Mouse (Mus musculus): ENCODE measurements around the gene Gdap2. TPM values are rescaled to one million over a fixed set of nuclear protein-coding genes. Genes with fewer than 3 reads are reported as not detected.

Gene Gdap2
- polyA plus RNA-seq, 1 experiment from 2014 or later = 19.5 TPM

- ATAC-seq (ENCODE audit: insufficient number of reproducible peaks, insufficient read depth, low FRiP score, low read depth) = no peak
- 82% methylated on average over 5 of the region's 5 CpGs for WGBS
These were observed 53.3 kb downstream of the Gdap2 start for GRCm38 (mm10) chr3:100215469-100215868.

GRCm38 (mm10) chr3:100225326-100225959, 63.3 kb downstream of the Gdap2 start:
- no peak for ATAC-seq (ENCODE audit: insufficient number of reproducible peaks, insufficient read depth, low FRiP score, low read depth)
- Histone ChIP-seq H3K9me3 (ENCODE audit: control insufficient read depth, low read length) (no peaks in the 10 kb centered on the region), H3K27me3 (ENCODE audit: control insufficient read depth, insufficient read depth, low read length) (no peaks in the 10 kb centered on the region), H3K9ac (ENCODE audit: low read length) (no peak overlapping the region), H3K4me3 (ENCODE audit: control insufficient read depth in 1 of 2, insufficient read depth in 1 of 2, low read depth in 1 of 2, low read length in 2 of 2) (no peak overlapping the region), H3K36me3 (ENCODE audit: control insufficient read depth, insufficient read depth, low read length) (no peaks in the 10 kb centered on the region), H3K4me2 (ENCODE audit: low read length) (no peak overlapping the region), H3K4me1 (ENCODE audit: control insufficient read depth in 2 of 2, insufficient read depth in 2 of 2, low read length in 2 of 2) (0 out of 4 replicates have a peak, but pooled peaks cover 0 to 5% of the 10 kb centered on the region in 2 experiments), H3K27ac (replicated peaks in 1 of 2; ENCODE audit: control insufficient read depth in 1 of 2, insufficient read depth in 1 of 2, low read depth in 2 of 2, low read length in 2 of 2) (no peak overlapping the region)
- 78% methylated on average over 12 of the region's 12 CpGs for WGBS

More at GRCm38 (mm10) chr3:100215469-100215868, 53.3 kb downstream of the Gdap2 start:
- no peak overlapping the region for H3K4me2 ChIP-seq (ENCODE audit: low read length)
- H3K4me3 ChIP-seq (ENCODE audit: control insufficient read depth in 1 of 2, insufficient read depth in 1 of 2, low read depth in 1 of 2, low read length in 2 of 2) = no peak overlapping the region
- H3K9me3 ChIP-seq (ENCODE audit: control insufficient read depth, low read length) = no peaks in the 10 kb centered on the region
- H3K27ac ChIP-seq (replicated peaks in 1 of 2; ENCODE audit: control insufficient read depth in 1 of 2, insufficient read depth in 1 of 2, low read depth in 2 of 2, low read length in 2 of 2) = no peak overlapping the region
- H3K27me3 ChIP-seq (ENCODE audit: control insufficient read depth, insufficient read depth, low read length) = no peaks in the 10 kb centered on the region
- H3K4me1 ChIP-seq (ENCODE audit: control insufficient read depth in 2 of 2, insufficient read depth in 2 of 2, low read length in 2 of 2) = no peaks in the 10 kb centered on the region
- no peak overlapping the region for H3K9ac ChIP-seq (ENCODE audit: low read length)
- no peaks in the 10 kb centered on the region for H3K36me3 ChIP-seq (ENCODE audit: control insufficient read depth, insufficient read depth, low read length)

- Histone ChIP-seq H3K27ac (replicated peaks in 1 of 2; ENCODE audit: control insufficient read depth in 1 of 2, insufficient read depth in 1 of 2, low read depth in 2 of 2, low read length in 2 of 2) (no peak overlapping the region), H3K27me3 (ENCODE audit: control insufficient read depth, insufficient read depth, low read length) (no peaks in the 10 kb centered on the region), H3K9ac (ENCODE audit: low read length) (no peak overlapping the region), H3K9me3 (ENCODE audit: control insufficient read depth, low read length) (no peaks in the 10 kb centered on the region), H3K36me3 (ENCODE audit: control insufficient read depth, insufficient read depth, low read length) (no peaks in the 10 kb centered on the region), H3K4me3 (ENCODE audit: control insufficient read depth in 1 of 2, insufficient read depth in 1 of 2, low read depth in 1 of 2, low read length in 2 of 2) (no peak overlapping the region), H3K4me1 (ENCODE audit: control insufficient read depth in 2 of 2, insufficient read depth in 2 of 2, low read length in 2 of 2) (0 out of 4 replicates have a peak, but pooled peaks cover 0 to 5% of the 10 kb centered on the region in 2 experiments), H3K4me2 (ENCODE audit: low read length) (no peak overlapping the region)
- no peak for ATAC-seq (ENCODE audit: insufficient number of reproducible peaks, insufficient read depth, low FRiP score, low read depth)
- WGBS = 28% methylated on average over 1 of the region's 1 CpGs
These were observed 65.3 kb downstream of the Gdap2 start for GRCm38 (mm10) chr3:100227509-100227908.

- H3K9ac ChIP-seq (ENCODE audit: low read length) = no peak overlapping the region
- H3K27ac ChIP-seq (replicated peaks in 1 of 2; ENCODE audit: control insufficient read depth in 1 of 2, insufficient read depth in 1 of 2, low read depth in 2 of 2, low read length in 2 of 2) = no peak overlapping the region
- no peak overlapping the region for H3K4me3 ChIP-seq (ENCODE audit: control insufficient read depth in 1 of 2, insufficient read depth in 1 of 2, low read depth in 1 of 2, low read length in 2 of 2)
- no peaks in the 10 kb centered on the region for H3K27me3 ChIP-seq (ENCODE audit: control insufficient read depth, insufficient read depth, low read length)
- no peak overlapping the region for H3K4me2 ChIP-seq (ENCODE audit: low read length)
- ATAC-seq (ENCODE audit: insufficient number of reproducible peaks, insufficient read depth, low FRiP score, low read depth) = no peak
- WGBS = 78% methylated on average over 3 of the region's 3 CpGs
- H3K4me1 ChIP-seq (ENCODE audit: control insufficient read depth in 2 of 2, insufficient read depth in 2 of 2, low read length in 2 of 2) = 0 out of 4 replicates have a peak, but pooled peaks cover 0 to 5% of the 10 kb centered on the region in 2 experiments
- H3K9me3 ChIP-seq (ENCODE audit: control insufficient read depth, low read length) = no peaks in the 10 kb centered on the region
- H3K36me3 ChIP-seq (ENCODE audit: control insufficient read depth, insufficient read depth, low read length) = no peaks in the 10 kb centered on the region
These were observed 66.8 kb downstream of the Gdap2 start for GRCm38 (mm10) chr3:100228981-100229380.

- ATAC-seq (ENCODE audit: insufficient number of reproducible peaks, insufficient read depth, low FRiP score, low read depth) = no peak
- no peak overlapping the region for H3K9ac ChIP-seq (ENCODE audit: low read length)
These were observed 74.7 kb downstream of the Gdap2 start for GRCm38 (mm10) chr3:100236725-100237436.

DNA sequence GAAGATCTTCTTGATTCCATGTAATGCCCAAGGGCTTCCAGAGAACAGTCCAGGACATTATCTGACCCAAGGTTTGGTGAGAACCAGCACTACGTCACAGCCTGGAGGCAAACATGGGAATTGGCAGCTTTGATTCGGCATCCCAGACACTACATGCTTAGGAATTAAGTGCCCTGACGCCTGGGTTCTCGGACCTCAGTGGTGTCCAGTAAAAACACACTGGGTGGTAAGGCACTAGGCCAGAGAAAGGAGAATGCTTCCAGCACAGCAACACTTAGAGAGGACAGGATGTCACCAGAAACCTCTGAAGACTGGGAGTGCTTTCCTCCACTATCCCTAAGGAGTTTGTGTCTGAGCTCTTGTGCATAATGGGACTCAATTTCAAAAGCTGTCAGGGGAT, 80.0 kb downstream of the Gdap2 start:
- 75% methylated on average over 4 of the region's 4 CpGs for WGBS

More at GRCm38 (mm10) chr3:100236725-100237436, 74.7 kb downstream of the Gdap2 start:
- H3K36me3 ChIP-seq (ENCODE audit: control insufficient read depth, insufficient read depth, low read length) = no peaks in the 10 kb centered on the region
- H3K27me3 ChIP-seq (ENCODE audit: control insufficient read depth, insufficient read depth, low read length) = no peaks in the 10 kb centered on the region
- no peaks in the 10 kb centered on the region for H3K9me3 ChIP-seq (ENCODE audit: control insufficient read depth, low read length)
- H3K4me1 ChIP-seq (ENCODE audit: control insufficient read depth in 2 of 2, insufficient read depth in 2 of 2, low read length in 2 of 2) = no peaks in the 10 kb centered on the region
- no peak overlapping the region for H3K4me3 ChIP-seq (ENCODE audit: control insufficient read depth in 1 of 2, insufficient read depth in 1 of 2, low read depth in 1 of 2, low read length in 2 of 2)
- no peak overlapping the region for H3K27ac ChIP-seq (replicated peaks in 1 of 2; ENCODE audit: control insufficient read depth in 1 of 2, insufficient read depth in 1 of 2, low read depth in 2 of 2, low read length in 2 of 2)
- no peak overlapping the region for H3K4me2 ChIP-seq (ENCODE audit: low read length)

DNA sequence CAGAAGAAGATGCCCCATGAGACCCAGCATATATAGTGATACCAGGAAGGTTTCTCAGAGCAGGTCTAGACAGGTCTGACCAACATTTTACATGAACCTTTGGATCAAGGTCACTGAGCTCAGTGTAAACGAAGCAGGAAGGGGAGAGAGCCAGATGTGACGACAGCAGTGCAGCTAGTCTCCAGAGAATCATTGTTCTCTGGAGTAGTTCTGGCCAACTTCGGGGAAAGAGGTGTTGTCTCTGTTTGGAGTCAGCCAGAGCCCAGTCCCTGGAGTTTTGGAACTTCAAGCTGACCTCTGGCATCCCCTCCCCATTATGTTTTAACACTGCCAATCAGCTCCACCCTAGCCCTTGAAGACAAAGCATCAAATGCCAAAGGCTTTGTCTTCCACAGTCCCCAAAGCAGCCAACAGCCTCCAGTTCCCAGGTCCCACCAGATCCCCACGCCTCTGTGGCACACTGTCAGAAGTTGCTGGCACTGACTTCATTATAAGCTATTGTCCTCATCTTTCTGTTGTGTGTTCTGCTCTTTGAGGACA, 84.2 kb downstream of the Gdap2 start:
- 40% methylated on average over 4 of the region's 4 CpGs for WGBS
- no peak overlapping the region for H3K4me2 ChIP-seq (ENCODE audit: low read length)
- ATAC-seq (ENCODE audit: insufficient number of reproducible peaks, insufficient read depth, low FRiP score, low read depth) = no peak
- H3K27me3 ChIP-seq (ENCODE audit: control insufficient read depth, insufficient read depth, low read length) = no peaks in the 10 kb centered on the region
- H3K9ac ChIP-seq (ENCODE audit: low read length) = no peak overlapping the region
- H3K36me3 ChIP-seq (ENCODE audit: control insufficient read depth, insufficient read depth, low read length) = no peaks in the 10 kb centered on the region
- no peak overlapping the region for H3K27ac ChIP-seq (replicated peaks in 1 of 2; ENCODE audit: control insufficient read depth in 1 of 2, insufficient read depth in 1 of 2, low read depth in 2 of 2, low read length in 2 of 2)
- H3K4me3 ChIP-seq (ENCODE audit: control insufficient read depth in 1 of 2, insufficient read depth in 1 of 2, low read depth in 1 of 2, low read length in 2 of 2) = no peak overlapping the region
- H3K9me3 ChIP-seq (ENCODE audit: control insufficient read depth, low read length) = no peaks in the 10 kb centered on the region
- H3K4me1 ChIP-seq (ENCODE audit: control insufficient read depth in 2 of 2, insufficient read depth in 2 of 2, low read length in 2 of 2) = no peaks in the 10 kb centered on the region

More for the DNA sequence above, 80.0 kb downstream of the Gdap2 start:
- Histone ChIP-seq H3K36me3 (ENCODE audit: control insufficient read depth, insufficient read depth, low read length) (no peaks in the 10 kb centered on the region), H3K4me3 (ENCODE audit: control insufficient read depth in 1 of 2, insufficient read depth in 1 of 2, low read depth in 1 of 2, low read length in 2 of 2) (no peak overlapping the region), H3K9me3 (ENCODE audit: control insufficient read depth, low read length) (no peaks in the 10 kb centered on the region), H3K4me1 (ENCODE audit: control insufficient read depth in 2 of 2, insufficient read depth in 2 of 2, low read length in 2 of 2) (no peaks in the 10 kb centered on the region), H3K4me2 (ENCODE audit: low read length) (no peak overlapping the region), H3K27ac (replicated peaks in 1 of 2; ENCODE audit: control insufficient read depth in 1 of 2, insufficient read depth in 1 of 2, low read depth in 2 of 2, low read length in 2 of 2) (no peak overlapping the region), H3K27me3 (ENCODE audit: control insufficient read depth, insufficient read depth, low read length) (no peaks in the 10 kb centered on the region), H3K9ac (ENCODE audit: low read length) (no peak overlapping the region)
- ATAC-seq (ENCODE audit: insufficient number of reproducible peaks, insufficient read depth, low FRiP score, low read depth) = no peak

Data from heart, embryonic 14.5 days (tissue).